Mouse (Mus musculus) kidney, postnatal 10 days (tissue): Measurements from ENCODE around the gene Olfr222.

ENCODE experiments used
- DNase-seq: peaks from one replicate; pipeline ENCODE4 v3.0.0; 2021; ENCODE audit warnings: mixed read lengths

Gene Olfr222

DNA sequence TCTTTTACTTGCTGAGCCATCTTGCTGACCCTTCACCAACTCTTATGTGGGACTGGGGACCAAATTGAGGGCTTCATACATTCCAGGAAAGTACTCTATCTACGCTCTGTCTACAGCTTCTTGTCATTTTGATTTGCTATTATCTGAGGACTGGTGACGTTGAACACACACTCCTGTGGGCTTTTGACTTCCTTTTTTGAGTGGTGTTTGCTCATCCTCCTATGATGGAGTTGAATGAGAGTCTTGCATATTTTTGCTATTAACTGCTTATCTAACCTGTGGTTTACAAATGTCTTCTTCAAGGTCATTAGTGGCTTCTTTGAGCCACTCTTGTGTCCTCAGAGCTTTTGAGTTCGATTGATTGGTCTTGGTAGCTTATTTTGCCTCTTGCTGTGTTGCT lies 35.9 kb downstream of the Olfr222 start:
- DNase-seq: no peak

DNA sequence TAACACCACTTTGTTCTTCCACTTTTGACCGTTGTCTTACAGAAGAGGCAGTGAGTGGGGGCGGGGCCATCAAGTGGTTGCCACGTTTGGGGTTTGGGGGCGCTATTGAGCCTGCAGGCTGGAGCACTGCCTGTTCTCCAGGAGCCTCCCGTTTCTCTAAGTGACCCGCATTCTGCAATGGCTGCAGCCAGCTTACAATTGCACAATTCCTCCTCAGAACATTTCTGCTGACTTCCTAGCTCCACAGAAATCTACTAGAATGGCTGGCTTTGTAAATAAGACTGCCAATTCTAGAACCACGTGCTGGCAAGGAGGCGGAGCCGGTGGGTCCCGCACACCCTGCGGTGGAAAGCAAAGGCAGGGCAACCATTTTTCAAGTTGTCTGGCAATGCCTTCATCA lies 37.6 kb downstream of the Olfr222 start:
- peak; percentile 73 for DNase-seq

GRCm38 (mm10) chr11:59537218-59538130 lies 38.6 kb downstream of the Olfr222 start:
- DNase-seq: peak; percentile 55

GRCm38 (mm10) chr11:59531562-59531961 lies 44.5 kb downstream of the Olfr222 start:
- no peak for DNase-seq

GRCm38 (mm10) chr11:59530870-59531535 lies 45.0 kb downstream of the Olfr222 start:
- DNase-seq: no peak

- DNase-seq: no peak
These were observed 45.8 kb downstream of the Olfr222 start for GRCm38 (mm10) chr11:59530221-59530620.

GRCm38 (mm10) chr11:59526472-59527080 lies 49.5 kb downstream of the Olfr222 start, which contains the start of gene Zkscan17:
Gene Zkscan17 (minus strand): TSS chr11:59526751.
- peak; percentile 44 for DNase-seq

DNA sequence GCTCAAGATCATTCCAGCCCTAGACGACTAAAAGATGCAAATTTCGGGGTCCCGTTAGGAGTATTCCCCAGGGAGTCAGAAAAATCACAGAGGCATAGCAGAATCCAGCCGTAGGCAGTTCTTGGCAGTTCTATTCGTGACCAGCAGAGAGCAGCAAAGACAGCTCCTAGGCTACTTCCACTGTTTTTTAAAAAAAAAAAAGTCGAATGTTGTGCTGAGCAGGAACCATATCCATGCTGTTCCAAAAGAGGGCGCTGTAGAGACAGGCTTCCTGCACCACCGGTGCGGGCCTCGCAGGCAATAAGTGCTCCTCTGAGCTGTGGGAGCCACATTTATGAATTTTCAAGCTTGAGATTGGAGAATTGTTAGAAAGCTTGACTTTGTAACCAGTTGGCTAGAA lies 50.8 kb downstream of the Olfr222 start:
- DNase-seq: peak; percentile 87

- peak; percentile 27 for DNase-seq
These were observed 51.9 kb downstream of the Olfr222 start for GRCm38 (mm10) chr11:59524150-59524549.
